Mouse (Mus musculus) layer of hippocampus, postnatal 36 days (tissue): ENCODE results near the gene Hpgd. TPM values are rescaled to one million over a fixed set of nuclear protein-coding genes. Genes with fewer than 3 reads are reported as not detected.

Experiments used
- DNase-seq, 2 experiments: peaks; one replicate each; pipeline ENCODE4 v3.0.0; 2022
- total RNA-seq, 2 experiments: library from RNA; stranded (reverse); gene quantifications; 2 replicates each; pipeline ENCODE4 v1.2.3; 2021

Gene Hpgd
- total RNA-seq, 2 experiments from 2014 or later = 1.7 to 4.3 TPM

DNA sequence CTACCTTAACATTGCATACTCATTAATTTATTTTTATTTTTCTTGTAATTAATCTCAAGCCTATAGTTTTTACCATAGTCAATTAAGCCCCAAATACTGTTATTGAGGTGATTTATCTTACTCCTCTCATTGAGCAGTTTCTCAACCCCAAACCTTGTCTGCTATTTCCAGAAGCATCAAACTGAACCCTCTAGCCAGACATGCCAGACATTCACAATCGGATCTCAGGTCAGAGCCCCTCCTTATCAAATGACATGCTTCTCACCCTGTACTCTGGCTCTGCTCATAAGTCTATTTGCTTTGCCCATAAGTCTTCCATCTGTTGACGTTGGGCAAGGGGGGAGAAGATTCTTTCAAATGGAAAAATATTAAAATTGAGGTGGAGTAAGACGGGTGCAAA is 33.3 kb downstream of the Hpgd start:
- DNase-seq = no peak

GRCm38 (mm10) chr8:56328130-56328542 is 33.8 kb downstream of the Hpgd start:
- no peak for DNase-seq

DNA sequence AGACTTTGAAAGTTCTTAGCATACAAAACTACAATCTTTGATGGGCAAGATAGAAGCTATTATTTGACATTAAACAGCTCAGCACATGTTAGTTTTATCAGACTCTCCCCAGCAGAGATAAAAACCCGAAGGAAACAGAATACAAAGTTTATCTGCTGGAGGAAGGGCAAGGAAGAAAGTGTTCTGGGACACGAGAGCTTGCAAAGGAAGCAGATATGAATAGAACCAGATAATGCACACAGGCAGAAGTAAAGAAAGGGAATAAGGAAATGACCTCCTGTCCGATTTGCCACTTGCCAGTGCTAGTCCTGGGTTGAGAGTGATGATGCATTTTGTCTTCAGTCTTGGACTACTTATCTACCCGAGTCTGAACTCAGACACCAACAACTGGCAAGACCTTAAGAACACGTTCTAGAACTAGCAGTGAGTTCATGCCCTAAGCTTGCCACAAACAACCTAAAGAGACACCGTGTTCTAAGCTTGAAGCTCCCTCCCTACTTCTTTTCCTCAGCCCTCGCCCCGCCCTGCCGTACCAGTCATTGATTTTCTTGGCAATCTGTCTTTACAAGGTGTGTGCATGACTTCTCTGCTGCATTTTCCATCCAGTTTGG is 41.1 kb downstream of the Hpgd start:
- DNase-seq = no peak

DNA sequence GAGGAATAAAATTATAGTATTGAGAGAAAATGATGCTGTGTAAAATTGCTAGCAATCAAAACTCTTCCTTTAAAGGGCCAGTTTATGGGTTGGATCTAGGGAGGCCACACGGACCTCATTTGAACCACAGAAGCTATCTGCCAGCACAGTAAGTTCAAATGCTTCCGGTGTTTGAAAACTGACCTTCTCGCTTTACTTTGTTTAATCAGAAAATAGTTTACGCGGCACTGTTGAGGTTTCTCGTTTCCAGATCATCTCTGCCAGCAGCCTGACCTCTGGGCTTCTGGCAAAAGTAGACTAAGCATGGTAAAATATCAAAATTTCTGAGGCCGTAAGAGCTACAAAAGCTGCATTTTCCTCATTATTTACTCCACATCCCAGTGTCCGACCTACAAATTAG is 42.4 kb downstream of the Hpgd start:
- no peak for DNase-seq

DNA sequence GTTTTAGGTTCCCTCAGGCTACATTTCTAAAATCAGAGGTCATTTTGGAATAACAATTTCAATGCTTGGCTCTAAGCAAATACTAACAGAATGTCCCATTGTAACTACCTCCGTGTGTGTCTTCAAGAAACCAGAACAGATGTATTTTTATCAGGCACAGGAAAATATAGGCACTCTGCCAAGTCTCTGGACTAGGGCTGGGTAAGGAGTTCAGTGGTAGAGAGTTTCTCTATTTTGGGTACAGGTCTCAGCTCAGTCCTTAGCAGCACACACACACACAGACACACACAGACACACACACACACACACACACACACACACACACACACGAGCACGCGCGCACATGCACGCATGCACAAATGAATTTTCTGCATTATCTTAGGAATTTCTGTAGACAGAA is 49.1 kb downstream of the Hpgd start:
- DNase-seq = no peak

DNA sequence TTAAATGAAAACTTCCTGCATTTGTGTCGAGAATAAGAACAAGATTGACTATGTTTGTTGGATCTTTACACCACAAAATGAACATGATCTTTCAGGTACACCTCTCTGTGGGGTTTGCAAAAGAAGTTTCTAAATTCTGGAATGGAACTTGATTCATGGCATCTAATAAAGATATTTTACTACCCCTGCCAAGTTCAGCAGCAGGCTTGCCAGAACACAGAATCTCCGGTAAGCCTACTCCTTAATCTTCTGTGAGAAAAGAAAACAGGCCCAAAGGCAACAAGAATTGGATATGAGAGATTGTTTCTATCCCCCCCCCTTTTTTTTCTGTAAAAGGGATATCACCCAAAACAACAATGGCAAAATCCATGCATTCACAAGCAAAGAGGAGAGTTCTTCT is 49.6 kb downstream of the Hpgd start:
- no peak for DNase-seq

DNA sequence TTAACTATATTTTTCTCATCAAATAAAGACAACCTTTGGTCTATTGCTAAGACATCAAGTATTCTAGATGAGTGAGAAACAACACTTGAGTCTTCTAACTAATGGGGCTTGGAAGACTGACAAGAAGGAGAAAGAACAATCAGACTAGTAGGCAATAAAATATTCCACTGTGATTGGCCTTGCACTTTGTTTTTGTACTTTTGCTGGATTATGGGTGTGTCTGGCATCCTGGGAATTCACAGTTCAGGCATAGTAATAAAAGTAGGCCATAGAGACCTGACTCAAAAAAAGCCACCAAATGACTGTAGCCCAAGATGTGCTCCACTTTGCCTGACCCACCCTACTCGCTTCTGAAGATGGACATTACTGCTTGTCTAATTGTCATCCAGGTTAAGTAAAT is 50.0 kb downstream of the Hpgd start:
- no peak for DNase-seq

DNA sequence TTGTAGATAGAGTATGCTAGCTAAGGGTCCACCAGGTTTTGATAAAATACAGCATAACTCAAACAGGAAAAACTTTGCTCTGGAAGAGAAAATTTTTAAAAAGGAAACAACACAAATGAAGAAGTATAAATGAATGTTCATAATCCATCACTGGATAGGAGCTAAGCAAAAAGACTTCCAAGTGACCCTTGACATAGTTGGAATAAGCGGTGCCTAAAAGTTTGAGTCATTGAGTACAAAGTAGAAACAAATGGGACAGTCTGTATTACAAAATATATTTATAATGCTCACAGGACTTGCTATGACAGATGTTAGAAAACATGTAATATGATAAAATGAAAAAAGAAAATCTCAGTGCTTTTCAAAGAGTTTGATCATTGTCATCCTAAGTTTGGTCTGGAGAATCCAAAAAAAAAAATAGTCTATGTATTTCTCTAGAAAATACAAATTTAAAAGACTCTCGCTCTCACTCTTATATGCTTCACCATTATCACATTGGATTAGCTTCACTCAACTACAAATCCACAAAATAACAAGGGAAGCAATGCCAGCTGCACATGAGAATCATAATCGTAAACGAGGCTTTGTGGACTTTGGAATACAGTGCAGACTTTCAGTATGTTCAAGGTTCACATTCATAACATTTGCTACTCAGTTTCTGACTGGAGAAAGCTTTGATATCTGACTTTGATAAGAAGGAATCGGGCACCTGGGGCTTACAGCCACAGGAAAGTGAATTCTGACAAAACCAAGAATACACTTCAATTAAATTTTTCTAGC is 51.4 kb downstream of the Hpgd start:
- DNase-seq = no peak

DNA sequence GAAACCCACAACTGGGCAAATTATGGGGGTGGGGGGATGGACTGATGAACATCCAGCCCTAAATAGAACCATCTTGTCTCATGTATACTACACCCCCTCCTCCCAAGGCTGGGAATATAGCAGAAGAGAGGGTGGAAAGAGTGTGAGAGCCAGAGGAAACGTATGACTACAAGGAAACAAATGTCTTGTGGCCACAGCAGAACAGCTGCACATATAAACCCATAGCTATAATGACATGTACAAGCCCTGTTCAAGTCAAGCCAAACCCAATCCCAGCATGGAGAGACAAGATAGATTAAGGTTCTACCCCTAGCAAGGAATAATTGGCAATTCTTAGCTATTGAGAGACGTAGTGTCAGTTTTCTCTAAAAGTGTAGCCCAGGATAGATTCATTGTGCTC is 68.8 kb downstream of the Hpgd start:
- DNase-seq = no peak
